Mouse (Mus musculus) E14TG2a.4 (cell line): ENCODE data around the gene Epb41l4b.

ENCODE experiments used
- H3K27me3 ChIP-seq: 2 replicates; pipeline ENCODE4 v1.6.1; 2014; ENCODE audit warnings: low read length, control low read depth; ENCODE audit not compliant: insufficient read depth
- H3K36me3 ChIP-seq: 2 replicates; pipeline ENCODE4 v1.6.1; 2014; ENCODE audit warnings: low read length, control low read depth; ENCODE audit not compliant: insufficient read depth
- H3K4me1 ChIP-seq: replicated peaks from 2 replicates; pipeline ENCODE4 v1.6.1; 2014; ENCODE audit warnings: low read depth, low read length, control low read depth
- H3K4me3 ChIP-seq: replicated peaks from 2 replicates; pipeline ENCODE4 v1.5.1; 2014; ENCODE audit warnings: mild to moderate bottlenecking, low read length
- H3K9me3 ChIP-seq: 2 replicates; pipeline ENCODE4 v1.6.1; 2014; ENCODE audit warnings: low read length, control low read depth
- NANOG ChIP-seq: IDR thresholded peaks from 2 replicates; pipeline ENCODE4 v1.6.1; 2014; ENCODE audit warnings: borderline replicate concordance, low read length, mixed read lengths
- POU5F1 ChIP-seq: IDR thresholded peaks from 2 replicates; pipeline ENCODE4 v1.6.1; 2014; ENCODE audit warnings: low read length, borderline replicate concordance

Epb41l4b gene

GRCm38 (mm10) chr4:56942567-56942966 lies 200.7 kb downstream of the Epb41l4b start:
- no peaks in the 10 kb centered on the region for H3K9me3 ChIP-seq
- TF ChIP-seq POU5F1 (no peak), NANOG (no peak)
- no peak overlapping the region; the same call in 1 of the 2 replicates for H3K4me3 ChIP-seq
- peaks cover 54% of the 10 kb centered on the region for H3K36me3 ChIP-seq
- H3K27me3 ChIP-seq, result no peaks in the 10 kb centered on the region
- peaks cover 79% of the 10 kb centered on the region for H3K4me1 ChIP-seq
